Mouse (Mus musculus): Measurements from ENCODE around the gene Asb8.
A peak's percentile ranks its signal among the peaks of the same experiment; 100 is the strongest.

Asb8 gene

DNA sequence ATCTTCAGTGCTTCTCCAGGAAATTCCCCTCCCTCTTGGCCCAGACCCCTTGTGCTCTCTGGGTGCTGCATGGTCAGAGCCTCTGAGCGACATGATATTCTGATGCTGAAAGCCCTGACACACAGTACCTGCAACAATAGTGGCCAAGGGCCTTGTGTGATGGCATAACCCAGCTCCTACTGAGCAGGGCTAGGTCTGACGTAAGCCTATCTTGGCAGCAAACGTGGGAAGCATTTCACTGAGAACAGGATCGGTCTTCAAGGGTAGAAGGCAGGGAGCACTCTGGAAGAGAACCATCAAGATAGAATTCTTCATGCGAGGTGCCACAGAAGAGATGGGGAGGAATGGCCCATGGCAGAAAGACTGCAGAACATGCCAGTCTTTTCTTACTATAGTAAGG lies at the start of gene Asb8:
TSS of gene Asb8 (minus strand) at position 101 of the 400 bp plus-strand sequence.
- no peak for TF ChIP-seq GATA4 (IDR thresholded peaks at IDR 0.05; ENCODE audit: insufficient replicate concordance, low read length)

DNA sequence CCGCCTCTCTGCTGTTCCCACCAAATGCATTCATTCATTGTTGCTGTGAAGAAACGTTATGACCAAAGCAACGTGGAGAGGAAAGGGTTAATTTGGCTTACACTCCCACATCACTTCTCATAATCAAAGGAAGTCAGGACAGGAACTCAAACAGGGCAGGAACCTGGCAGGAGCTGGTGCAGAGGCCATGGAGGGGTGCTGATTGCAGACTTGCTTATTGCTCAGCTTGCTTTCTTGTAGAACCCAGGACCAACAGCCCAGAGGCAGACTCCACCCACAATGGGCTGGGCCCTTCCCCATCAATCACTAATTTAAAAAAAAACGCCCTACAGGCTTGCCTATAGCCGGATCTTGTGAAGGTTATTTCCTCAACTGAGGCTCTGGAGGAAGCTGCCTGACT lies 48.7 kb upstream of the Asb8 start:
- no peak for TF ChIP-seq GATA4 (IDR thresholded peaks at IDR 0.05; ENCODE audit: insufficient replicate concordance, low read length)

DNA sequence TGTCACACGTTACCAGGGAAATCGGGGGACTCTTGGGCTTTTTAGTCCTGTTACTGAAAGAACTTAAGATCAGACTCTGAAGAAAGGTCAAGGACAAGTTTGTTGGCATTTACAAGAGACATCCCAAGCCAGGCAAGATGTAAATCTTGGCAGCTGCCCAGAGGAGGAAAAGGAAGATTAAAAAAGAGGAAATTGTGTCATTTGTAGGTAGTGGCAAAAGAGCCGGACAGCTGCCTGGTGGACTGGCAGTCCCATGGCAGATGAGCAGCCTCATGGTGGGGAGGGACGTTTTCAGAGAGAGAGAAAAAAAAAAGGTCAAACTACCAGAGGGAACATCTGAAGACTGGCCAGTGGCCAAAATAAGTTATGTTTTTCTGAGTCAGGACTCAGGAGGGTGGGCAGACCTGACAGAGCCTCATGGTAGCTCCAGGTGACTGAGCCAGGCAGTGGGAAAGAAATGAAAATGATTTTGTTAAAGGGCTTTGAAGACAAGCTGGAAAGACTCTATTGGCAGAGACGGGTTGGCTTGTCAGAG lies 48.0 kb upstream of the Asb8 start:
- TF ChIP-seq GATA4 (IDR thresholded peaks at IDR 0.05; ENCODE audit: insufficient replicate concordance, low read length): no peak

GRCm38 (mm10) chr15:98209676-98210075 lies 44.3 kb upstream of the Asb8 start:
- TF ChIP-seq GATA4 (IDR thresholded peaks at IDR 0.05; ENCODE audit: insufficient replicate concordance, low read length): no peak

DNA sequence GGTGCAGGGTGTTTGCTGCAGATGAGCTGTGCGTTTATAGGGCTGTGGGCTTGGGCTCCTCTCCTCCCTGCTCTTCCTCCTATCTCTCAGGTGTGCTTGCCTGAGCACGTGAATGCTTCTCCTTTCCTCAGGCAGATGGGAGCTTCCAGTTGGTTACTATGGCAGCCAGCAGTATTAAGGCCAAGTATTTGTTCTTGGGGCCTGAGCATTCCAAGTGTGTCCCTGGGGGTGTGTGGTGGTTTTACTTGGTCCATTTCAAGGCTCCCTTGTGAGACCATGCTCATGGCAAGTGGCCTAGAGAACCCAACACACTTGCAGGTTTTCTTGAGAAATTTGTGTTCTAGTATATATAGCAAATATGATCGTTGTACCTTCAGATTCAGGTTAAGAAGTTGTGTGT lies 30.0 kb upstream of the Asb8 start, which contains the start of gene Olfr288:
TSS of gene Olfr288 (minus strand) at position 101 of the 400 bp plus-strand sequence.
- no peak for TF ChIP-seq GATA4 (IDR thresholded peaks at IDR 0.05; ENCODE audit: insufficient replicate concordance, low read length)

- TF ChIP-seq GATA4 (IDR thresholded peaks at IDR 0.05; ENCODE audit: insufficient replicate concordance, low read length): no peak
These were observed 19.0 kb upstream of the Asb8 start for GRCm38 (mm10) chr15:98184456-98184855.

DNA sequence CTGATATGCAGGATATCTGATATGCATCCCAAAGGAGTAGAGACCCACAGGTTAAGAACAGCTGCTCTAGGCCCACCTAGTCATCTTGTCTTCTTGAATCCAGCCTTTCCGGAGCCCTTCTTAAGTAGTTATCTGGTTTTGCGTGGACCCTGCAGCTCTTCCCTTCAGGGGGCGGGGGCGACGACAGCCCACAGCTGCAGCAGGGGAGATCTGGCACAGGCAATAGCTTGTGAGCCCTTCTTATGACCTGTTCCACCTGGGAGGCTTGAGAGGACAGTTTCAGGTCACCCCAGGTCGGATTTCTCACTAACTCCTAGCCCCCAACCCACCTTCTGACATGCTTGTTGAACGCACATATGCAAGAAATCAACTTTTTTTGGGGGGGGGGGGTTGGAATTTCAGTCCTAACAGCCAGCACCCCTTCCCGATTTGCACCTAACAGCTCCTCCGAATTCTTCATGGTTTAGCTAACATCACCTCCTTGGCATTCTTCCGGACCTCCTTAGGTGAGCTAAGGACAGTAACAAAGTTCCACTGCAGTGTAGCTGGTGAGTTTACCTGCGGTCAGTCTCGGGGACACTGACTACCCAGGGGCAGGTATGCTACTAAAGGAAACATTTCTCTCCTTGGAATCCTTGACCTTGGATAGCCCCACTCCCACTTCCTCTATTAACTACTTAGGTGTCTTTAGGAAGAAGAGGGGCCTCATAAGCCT lies 16.6 kb upstream of the Asb8 start:
- TF ChIP-seq GATA4 (IDR thresholded peaks at IDR 0.05; ENCODE audit: insufficient replicate concordance, low read length): no peak

DNA sequence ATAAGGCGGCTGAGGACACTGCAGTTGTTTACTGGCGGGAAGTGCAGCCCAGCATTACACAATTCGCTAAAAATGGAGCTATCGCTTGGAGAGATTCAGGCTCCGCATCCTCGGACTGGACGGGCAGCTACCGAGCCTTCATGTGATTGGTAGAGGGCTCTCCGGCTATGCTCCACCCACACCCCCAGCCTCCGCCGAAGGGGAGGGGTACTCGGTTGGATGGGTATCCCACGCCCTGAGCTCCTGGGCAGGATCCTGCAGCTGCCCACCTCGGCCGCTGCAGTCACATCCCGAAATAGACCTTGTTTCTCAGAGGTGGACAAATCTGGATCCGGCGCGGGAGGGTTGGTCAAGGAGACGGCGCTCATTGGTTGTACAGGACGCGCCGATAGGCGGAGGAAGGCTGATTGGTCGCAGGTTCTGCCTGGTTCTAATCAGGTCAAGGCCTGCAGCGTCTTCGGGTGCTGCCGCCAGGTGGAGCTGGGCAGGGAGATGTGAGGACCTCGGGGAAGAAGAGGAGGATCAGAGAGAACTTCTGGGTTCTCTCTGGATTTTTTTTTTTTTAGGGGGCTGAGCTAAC lies 15.8 kb upstream of the Asb8 start:
- peak; percentile 95; the same call in 1 of the 2 replicates for TF ChIP-seq GATA4 (IDR thresholded peaks at IDR 0.05; ENCODE audit: insufficient replicate concordance, low read length)

DNA sequence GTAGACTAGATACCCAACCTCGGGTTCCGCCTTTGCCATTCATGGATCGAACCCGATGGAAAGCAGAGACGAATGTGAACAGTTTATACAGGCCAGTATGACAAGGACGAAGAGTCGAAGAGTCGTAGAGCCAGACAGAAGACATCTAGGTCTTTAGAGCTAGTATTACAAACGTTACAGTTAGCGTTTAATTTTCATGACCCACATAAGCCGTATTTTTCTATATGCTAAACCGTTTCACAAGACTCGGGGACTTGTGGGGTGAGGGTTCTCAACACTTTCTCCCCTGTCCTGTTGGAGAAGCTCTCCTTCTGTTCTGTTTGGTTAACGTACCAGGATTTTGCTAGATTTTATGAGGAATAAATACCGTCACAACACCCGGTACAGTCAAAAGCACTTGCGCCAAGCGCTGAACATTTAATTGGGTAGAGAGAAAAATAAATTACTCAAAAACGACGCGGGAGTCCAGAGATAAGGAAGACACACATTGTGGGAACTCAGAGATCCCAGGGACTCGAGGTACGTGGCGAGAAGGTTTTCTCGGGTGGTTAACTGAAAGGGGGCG lies 15.2 kb upstream of the Asb8 start:
- TF ChIP-seq GATA4 (IDR thresholded peaks at IDR 0.05; ENCODE audit: insufficient replicate concordance, low read length): no peak

- no peak for TF ChIP-seq GATA4 (IDR thresholded peaks at IDR 0.05; ENCODE audit: insufficient replicate concordance, low read length)
These were observed 11.9 kb upstream of the Asb8 start for GRCm38 (mm10) chr15:98177320-98177719.

DNA sequence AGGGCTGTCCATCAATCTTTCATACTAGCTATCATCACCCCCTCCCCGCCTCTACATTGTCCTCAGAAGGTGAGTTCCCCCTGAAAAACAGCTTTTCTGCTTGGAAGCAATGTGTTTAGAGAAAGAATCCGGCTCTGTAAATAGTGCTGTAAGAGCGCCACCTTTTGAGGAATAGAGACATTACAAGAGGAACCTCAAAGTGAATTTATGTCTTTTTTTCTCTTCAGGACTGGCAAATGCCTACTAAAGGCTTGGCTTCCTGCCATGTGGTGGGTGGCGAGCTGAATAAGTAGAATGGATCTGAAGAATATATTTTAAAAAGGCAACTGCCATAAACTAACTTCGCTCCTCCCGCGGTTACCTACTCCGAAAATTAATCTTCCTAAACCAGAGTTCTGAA lies 8.4 kb upstream of the Asb8 start:
- no peak for TF ChIP-seq GATA4 (IDR thresholded peaks at IDR 0.05; ENCODE audit: insufficient replicate concordance, low read length)

- TF ChIP-seq GATA4 (IDR thresholded peaks at IDR 0.05; ENCODE audit: insufficient replicate concordance, low read length): no peak
These were observed 6.7 kb upstream of the Asb8 start for GRCm38 (mm10) chr15:98172113-98172512.

DNA sequence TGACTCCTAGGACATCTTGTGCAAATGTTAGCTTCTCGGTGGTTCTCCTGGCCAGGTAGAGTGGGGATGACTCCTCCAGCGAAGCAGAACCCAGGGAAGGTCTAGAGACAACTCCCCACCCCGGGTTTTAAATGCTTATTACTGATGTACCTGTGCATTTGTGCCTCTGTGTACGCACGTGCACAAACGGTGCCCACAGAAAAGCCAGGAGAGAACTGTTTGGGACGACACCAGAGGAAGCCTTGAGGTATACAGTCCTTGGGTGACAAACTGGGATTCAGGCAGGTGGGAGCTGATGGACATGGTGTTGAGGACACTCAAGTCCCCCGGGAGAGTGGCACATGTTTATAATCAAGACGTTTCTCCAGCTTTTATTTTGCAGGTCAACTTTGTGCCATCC lies 5.5 kb upstream of the Asb8 start:
- no peak for TF ChIP-seq GATA4 (IDR thresholded peaks at IDR 0.05; ENCODE audit: insufficient replicate concordance, low read length)

GRCm38 (mm10) chr15:98170365-98170764 lies 4.9 kb upstream of the Asb8 start:
- no peak for TF ChIP-seq GATA4 (IDR thresholded peaks at IDR 0.05; ENCODE audit: insufficient replicate concordance, low read length)

GRCm38 (mm10) chr15:98168622-98169004 lies 3.2 kb upstream of the Asb8 start:
- no peak for TF ChIP-seq GATA4 (IDR thresholded peaks at IDR 0.05; ENCODE audit: insufficient replicate concordance, low read length)

All from liver, adult (tissue).